Mouse (Mus musculus): Measurements from ENCODE around the gene Spc24.
"Not testable (repeated sequence)": the region's sequence is repeated elsewhere in the genome, so short reads cannot be mapped to it uniquely, and the experiment has no call there.

Gene Spc24

DNA sequence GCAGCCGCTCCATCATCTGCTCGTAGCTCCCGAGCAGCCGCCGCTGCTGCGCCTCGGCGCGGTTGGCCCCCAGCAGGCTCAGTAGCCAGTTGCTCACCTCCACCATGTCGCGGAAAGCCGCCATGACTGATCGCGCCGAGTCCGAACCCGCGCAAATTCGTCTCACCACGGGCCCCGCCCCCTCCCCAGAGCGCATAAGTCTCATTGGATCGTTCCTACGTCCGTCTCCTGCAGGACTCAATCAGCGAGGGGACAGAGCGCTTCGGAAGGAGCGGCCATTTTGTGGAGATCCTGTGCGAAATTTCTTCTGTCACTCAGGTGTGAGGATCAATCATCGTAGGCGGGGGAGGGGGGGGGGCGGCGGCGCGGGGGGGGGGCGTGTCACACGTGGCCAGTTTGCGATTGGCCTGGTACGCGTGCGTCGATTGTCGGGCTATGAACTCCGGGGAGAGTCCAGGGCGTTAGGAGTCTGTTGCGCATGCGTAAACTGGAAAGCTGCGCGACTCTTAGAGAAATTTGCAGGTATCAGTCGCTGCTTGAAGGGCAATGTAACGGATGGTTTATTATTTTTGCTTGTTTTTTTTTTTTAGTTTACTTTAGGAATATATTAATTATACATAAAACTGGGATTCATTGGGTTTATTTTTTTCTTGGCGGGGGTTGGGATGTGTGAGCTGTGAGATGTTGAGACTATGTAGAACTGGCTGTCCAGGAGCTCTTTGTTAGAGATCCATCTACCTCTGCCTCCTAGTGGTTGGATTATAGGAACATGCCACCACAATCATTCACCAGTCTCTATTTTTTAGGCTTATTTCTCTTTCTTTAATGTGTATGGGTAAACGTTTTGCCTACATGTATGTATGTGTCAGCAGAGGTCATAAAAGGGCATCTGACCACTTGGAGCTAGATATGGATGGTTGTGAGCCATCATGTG is at the start of gene Spc24:
Spc24 (minus strand) TSS at position 149 of the 934 bp plus-strand sequence.
- DNase-seq (ENCODE audit: extremely low spot score, low spot score): peak; percentile 97

DNA sequence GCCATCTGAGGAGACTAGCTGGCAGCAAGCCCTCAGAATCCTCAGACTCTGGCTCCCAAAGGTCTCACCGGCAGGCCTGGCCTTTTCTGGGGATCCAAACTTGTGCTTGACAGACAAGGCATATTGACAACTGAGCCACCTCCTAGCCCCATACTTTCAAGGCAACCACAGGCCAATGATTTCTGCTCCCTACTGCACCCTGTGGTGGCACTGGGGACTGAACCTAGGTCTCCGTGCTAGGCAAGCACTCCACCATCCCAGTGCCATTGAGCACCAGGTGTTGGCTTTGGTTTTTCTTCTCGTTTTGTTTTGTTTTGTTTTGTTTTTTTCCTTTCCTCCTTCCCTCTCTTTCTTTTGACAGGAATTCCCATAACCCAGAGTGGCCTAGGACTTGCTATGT is 48.5 kb upstream of the Spc24 start:
- DNase-seq (ENCODE audit: extremely low spot score, low spot score): no peak

DNA sequence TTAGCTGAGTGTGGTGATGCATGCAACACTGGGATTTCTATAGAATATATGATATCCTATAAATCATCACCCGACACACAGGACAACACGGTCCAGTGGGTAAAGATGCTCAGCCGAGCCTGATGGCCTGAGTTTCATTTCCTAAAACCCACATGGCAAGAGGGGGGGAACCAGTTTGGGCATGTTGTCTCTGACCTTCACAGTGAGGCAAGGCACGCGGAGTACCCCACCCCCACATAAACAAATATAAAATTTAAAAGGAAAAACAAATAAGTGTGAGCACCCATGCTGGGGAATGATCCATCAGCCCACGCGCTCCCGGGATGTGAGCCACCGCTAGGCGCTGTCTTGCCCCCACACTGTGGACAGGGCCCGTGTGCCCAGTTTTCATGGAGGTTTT is 46.9 kb upstream of the Spc24 start:
- DNase-seq (ENCODE audit: extremely low spot score, low spot score): no peak

DNA sequence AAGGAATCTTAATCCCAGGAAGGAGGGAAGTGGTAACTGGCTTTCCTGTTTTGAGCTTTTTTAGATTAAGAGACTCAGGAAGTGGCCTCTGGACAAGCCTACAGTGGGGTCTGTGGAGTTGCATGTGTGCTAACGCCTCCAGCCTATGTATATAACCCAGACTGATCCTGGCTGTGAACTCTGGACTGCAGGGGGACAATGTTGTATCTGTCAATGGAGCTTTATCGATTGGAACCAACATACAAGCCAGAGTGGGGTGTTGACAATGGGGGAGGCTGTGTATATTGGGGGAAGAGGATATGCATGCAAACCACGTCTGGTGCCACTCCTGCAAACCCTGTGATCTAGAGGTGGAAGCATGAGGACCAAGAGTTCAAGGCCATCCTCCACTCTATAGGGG is 46.3 kb upstream of the Spc24 start:
- no peak for DNase-seq (ENCODE audit: extremely low spot score, low spot score)

DNA sequence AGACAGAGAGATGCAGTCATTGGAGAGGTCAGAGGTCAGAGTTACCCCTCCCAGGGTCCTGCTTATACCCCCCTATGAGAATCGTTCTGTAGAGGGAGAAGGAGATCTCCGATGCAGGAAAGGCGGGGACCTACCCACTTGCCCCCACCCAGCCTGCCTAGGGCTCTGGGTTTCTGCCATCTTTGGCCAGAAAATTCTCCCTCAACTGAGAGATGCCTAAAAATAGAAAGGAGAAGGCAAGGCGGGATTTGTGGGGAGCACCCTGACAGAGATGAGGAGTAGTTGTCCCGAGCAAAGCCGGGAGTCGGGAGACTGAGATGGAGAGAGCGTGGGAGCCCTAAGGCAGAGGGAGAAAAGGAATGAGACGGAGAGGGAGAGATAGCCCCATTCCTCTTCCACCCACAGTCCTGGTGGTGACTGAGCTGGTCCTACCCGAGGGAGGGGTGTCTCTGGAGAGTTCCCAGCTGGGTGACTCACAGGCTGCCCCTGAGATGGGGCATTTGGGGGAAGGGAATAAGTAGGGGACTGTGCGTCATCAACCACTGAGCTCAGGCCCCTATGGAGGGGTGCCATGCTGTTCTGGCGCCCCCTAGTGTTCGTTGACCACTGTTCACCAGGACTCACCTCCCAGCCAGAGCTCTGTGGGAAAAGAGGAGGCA is 44.0 kb upstream of the Spc24 start:
- peak; percentile 81 for DNase-seq (ENCODE audit: extremely low spot score, low spot score)

DNA sequence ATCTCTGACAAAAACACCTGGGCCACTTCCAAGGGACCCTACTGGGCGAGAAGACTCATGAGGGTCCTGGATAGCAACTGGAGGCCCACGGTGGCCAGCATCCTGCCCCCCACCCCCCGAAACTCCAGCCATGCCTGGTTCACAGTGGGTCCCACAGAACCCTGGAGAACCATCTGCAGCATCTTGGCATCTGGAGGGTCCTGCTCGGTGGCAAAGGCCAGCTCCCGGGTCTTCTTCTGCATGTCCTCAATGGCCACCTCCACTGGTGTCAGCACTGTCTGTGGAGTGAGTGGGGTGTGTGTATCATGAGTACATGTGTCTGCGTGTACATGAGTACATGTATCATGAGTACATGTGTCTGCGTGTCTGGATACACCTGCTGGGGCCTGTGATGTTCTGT is 41.5 kb upstream of the Spc24 start:
- DNase-seq (ENCODE audit: extremely low spot score, low spot score): no peak

DNA sequence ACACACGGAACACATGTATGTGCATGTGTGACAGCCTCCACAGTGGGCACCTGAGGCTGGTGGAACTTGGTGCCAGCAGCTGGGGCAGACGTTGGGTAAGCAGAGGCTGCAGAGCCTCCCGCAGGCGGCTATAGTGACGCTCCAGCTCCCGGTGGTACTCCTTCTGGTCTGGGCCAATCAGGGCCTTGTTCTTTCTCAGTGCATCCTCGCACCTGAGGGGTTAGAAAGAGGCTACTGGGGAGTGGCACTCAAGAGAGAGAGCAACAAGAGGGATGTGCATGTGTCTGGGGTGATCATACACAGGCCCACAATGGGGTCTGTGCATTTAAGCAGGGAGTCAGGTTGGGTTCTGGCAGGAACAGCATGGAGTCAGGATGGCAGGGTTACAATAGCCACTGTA is 41.0 kb upstream of the Spc24 start:
- DNase-seq (ENCODE audit: extremely low spot score, low spot score): no peak

DNA sequence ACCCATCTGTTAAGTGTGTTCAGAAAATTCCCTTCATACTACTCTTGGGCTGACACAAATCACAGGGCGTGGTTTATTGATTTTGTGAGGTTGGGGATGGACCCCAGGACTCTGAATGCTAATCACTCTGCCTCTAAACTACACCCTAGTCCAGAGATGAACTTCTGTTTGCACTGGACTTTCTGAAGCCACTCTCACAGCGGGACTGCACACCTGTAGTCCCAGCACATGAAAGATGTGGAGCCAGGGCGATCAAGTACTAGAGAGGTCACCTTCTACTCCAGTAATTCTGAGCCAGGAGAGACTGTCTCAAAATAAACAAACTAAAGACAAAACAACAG is 38.9 kb upstream of the Spc24 start:
- DNase-seq (ENCODE audit: extremely low spot score, low spot score): no peak

DNA sequence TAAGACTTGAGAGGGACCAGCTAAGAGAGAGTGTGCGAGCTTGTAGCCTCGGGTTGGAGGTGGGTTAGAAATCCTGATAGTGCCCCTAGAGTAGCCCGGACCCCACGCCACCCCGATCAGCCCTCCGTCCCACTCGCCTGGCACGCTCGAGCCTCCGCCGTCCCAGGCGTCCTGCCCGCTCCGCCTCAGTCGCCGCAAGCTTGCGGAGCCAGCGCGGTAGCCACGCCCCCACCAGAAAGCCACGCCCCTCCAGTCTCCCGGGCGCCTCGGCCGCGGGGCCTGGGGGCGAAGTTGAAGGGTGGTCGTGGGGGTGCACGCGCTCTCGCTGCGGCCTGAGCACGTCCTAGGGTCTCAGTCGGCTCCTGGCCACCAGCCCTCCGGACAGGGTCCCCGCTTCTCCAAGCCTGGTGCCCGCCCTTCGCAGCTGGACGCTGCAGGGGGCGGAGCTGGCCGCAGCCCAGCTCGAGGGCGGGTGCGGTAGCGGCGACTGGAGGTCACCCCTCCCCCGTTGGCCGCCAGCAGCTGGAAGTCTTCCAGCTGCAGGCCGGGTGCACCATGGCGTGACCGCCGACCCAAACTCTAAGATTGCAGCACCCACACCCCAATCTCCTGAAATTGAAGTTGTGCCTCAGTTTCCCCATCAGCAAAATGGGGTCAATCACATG is 38.4 kb upstream of the Spc24 start, which contains the start of gene Kank2:
Kank2 (minus strand) TSS at position 400 of the 665 bp plus-strand sequence.
- peak; percentile 93 for DNase-seq (ENCODE audit: extremely low spot score, low spot score)

DNA sequence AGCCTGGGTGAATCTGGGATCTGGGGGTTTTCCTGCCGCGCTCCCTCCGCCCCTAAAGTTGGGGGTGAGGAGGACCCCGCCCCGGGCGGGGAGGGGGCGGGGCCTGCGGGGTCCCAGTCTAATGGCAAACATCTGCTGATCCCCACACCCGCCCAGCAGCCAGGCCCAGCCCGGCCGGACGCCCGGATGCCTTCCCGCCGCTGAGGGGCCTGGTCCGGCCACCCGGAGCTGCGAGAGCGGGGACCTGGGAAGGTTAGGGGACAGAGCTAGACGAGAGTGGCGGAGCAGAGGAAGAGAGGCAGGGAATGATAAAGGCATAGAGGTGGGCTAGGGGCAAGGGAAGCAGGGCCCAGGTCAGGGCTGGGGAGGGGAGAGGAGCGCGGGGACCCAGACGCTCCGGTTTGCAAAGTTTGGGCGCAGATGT is 37.8 kb upstream of the Spc24 start:
- DNase-seq (ENCODE audit: extremely low spot score, low spot score): peak; percentile 86

DNA sequence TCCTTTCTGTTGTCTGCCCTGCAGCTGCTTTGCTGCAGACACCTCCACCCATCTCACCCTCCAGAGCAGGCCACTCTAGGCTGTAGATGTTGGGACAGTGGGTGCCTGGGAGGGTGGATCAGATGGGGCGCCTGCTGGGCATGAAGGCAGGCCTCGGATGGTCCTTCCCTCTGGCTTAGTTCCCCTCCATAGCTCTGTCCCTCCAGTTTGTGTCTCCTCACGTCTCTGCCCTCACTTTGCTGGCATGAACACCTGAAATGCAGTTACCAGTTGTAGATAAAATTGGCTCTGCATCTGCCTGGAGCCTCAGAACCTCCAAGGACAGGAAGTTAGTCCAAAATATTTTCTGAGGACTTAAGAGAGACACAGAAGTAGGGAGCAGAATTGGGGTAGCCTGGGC is 36.8 kb upstream of the Spc24 start:
- no peak for DNase-seq (ENCODE audit: extremely low spot score, low spot score)

DNA sequence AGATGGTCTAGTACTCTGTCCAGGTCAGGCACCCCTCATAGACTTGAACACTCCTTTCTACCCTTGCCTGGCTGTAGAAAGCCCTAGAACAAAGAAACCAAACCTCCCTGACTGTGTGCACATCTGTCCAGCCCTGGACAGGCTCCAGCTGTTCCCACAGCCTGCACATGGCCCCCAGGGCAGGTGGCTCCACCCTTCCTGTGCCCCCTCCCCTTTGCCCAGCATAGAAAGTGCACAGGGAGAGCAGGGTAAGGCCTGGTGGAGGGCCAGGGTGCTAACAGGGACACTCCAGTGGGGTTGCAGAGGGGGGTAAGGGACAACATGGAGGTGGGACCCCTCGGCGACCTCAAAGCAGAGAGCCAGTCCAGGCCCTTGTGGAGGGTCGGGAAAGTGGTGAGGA is 36.2 kb upstream of the Spc24 start:
- peak; percentile 23 for DNase-seq (ENCODE audit: extremely low spot score, low spot score)

DNA sequence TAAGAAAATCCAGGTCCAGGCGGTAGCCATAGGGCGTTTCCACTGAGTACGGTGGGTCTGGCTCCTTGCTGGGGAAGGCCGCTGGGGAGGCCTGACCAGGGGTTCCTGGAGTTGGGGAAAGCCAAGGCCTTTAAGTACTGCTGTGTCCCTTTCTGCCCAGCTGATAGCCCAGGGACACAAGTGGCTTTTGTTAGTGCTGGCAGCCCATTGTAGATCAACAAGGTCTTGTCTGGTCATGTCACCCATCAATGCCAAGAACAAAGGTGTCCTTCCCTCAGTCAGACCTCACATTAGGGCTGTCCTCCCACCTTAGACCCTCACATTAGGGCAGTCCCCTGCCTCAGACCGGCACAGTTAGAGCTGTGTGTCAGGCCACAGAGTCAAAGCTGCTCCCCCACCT is 35.5 kb upstream of the Spc24 start:
- no peak for DNase-seq (ENCODE audit: extremely low spot score, low spot score)

DNA sequence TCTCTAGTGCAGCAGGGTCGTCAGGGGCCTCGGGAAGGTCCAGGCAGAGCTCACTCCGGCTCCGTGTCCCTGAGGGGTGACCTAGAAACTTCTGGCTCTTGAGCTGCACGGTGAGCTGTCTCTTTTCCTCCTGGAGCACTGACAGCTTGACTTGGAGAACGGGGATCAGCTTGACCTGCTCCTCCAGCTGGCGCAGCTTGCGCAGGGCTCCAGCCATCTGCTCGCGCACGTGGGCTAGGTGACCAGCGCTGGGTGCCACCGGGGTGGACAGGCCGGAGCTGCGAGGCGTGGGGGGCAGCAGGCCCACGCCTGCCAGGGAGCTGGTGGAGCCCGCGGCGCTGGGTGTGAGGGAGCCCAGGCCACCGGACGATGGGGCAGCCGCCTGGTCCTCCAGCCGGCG is 34.8 kb upstream of the Spc24 start:
- no peak for DNase-seq (ENCODE audit: extremely low spot score, low spot score)

DNA sequence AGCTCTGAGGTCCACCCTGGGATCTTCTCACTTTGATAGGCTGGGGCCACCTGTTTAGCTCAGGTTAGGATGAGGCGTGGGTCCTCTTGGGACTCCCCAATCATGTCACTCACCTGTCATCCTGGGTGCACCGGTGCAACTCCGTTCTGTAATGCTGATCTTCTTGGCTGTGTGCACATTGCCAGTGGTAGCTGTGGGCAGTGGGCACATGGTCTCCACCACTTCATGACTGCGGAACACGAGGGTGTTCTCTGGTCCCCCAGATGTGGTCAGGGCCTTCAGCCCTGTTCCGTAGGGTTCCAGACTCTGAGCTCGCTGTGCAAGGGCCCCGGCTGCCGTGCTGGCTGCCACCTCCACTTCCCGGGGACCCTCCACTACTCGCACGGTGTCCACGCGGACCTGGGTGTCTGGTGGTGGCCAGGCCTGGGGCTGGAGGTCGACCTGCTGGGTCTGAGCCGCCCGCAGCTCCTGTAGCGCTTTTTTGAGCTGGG is 34.3 kb upstream of the Spc24 start:
- DNase-seq (ENCODE audit: extremely low spot score, low spot score): no peak

DNA sequence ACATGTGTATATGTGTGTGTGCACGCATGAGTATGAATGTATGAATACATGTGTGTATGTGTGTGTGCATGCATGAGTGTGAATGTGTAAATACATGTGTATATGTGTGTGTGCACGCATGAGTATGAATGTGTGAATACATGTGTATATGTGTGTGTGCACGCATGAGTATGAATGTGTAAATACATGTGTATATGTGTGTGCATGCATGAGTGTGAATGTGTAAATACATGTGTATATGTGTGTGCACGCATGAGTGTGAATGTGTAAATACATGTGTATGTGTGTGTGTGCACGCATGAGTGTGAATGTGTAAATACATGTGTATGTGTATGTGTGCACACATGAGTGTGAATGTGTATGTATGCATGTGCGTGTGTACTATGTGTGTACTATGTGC is 33.4 kb upstream of the Spc24 start:
- not testable (repeated sequence) for DNase-seq (ENCODE audit: extremely low spot score, low spot score)

DNA sequence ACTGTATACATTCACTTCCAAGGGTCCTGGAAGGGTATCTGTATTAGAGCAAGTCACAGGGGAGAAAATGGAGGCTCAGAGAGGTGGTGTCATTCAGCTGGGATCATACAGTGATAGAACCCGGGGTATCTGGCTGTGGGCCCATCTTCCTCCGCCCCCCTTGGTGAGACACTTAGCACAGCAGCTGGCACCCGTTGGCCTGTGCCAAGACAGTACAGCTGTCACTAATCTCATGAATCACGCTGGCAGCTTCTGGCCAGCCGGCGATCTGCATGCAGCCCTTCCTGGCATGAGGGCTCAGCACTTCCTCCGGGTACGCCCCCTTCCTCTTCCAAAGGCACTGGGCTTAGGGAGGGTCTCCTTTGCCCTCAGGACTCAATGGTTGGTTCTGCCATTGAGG is 32.5 kb upstream of the Spc24 start:
- DNase-seq (ENCODE audit: extremely low spot score, low spot score): no peak

DNA sequence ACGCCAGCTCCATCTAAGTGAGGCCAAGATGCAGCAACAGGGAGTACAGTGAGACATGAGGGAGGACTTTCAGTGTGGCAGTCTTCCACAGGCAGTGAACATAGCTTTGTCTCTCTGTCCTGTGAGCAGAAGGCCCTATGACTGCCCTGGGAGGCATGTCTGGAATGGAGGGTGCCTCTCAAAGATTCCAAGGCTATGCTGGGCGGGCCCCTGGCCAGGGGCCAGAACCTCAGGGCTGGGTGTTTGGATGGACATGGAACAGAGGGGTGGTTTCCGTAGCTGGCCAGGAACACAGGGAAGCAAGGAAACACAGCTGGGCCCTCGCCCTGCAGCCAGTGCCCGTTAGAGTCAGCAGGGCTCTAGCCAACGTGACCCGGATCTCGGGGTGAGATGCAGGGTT is 31.8 kb upstream of the Spc24 start:
- DNase-seq (ENCODE audit: extremely low spot score, low spot score): no peak

DNA sequence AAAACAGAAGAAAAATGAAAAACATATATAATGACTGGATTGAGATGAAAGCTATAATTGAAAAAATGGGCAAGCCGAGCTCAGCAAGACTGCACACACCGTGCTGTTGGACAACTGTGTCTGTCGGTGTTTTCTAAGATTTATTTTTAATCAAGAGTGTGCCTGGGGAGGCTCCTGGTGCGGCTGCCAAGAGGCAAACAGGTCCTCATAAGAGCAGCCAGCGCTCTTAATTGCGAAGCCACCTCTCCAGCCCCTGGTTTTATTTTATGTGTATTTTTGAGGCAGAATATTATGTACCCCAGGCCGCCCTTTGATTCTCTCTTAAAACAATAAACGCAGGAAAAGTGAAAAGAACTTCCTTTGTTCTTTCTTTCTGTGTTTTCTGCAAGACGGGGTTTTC is 28.1 kb upstream of the Spc24 start:
- DNase-seq (ENCODE audit: extremely low spot score, low spot score): no peak

DNA sequence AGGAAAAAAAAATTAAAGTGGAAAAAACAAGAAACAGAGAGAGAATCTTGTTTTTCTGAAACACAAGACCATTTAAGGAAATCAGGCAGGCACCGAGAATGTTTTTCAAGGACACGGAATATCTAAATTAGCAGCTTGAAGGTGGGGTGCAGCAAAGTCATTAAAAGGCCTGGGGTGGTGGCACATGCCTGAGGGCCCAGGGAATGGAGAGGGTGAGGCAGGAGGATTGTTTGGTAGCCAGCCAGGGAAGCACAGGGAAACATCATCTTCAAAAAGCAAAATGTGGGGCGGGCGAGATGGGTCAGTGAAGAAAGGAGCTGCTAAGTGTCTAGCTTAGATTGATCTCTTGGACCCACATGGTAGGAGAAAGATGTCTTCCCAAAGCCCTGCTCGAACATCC is 27.6 kb upstream of the Spc24 start:
- DNase-seq (ENCODE audit: extremely low spot score, low spot score): no peak

DNA sequence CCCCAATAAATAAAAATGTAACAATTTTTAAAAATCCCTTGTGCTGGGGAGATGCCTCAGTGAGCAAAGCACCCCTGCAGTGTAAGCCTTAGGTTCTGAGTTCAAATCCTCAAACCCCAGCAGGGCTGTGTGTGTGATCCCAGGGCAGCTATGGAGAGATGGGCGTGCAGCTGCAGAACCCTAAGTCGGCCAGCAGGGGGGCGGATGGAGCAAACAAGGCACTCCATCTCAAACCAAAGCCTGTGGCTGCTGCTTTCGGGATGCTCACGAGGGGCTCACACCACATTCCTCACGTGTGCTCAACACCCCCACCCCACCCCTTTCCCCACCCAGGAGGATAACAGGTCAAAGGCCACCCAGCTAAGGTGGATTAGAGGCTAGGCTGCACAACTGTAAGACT is 26.8 kb upstream of the Spc24 start:
- peak; percentile 70 for DNase-seq (ENCODE audit: extremely low spot score, low spot score)

DNA sequence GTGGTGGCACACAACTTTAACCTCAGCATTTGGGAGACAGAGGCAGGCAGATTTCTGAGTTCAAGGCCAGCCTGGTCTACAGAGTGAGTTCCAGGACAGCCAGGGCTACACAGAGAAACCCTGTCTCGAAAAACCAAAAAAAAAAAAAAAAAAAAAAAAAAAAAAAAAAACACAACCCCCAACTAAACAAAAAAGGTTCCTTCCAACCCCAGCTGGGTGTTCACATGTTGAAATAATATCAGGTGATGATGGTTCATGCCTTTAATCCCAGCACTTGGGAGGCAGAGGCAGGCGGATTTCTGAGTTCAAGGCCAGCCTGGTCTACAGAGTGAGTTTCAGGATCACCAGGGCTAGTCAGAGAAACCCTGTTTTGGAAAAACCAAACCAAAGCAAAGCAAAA is 26.2 kb upstream of the Spc24 start:
- not testable (repeated sequence) for DNase-seq (ENCODE audit: extremely low spot score, low spot score)

All from neural tube, embryonic 10.5 days (tissue).